Mouse (Mus musculus) monocyte, adult 2 months (primary cell): ENCODE data around the gene Gm20388.

ENCODE experiments used
- DNase-seq, 2 experiments: peaks; one replicate each; pipeline ENCODE4 v3.0.0; 2022; ENCODE audit warnings: low spot score in 2 of 2, low read depth in 1 of 2

The Gm20388 gene

GRCm38 (mm10) chr8:122430646-122431045 is 2520.0 kb downstream of the Gm20388 start:
- DNase-seq, result no peak

- DNase-seq, result peak in 1 of 2 experiments; percentile 44
These were observed 2521.2 kb downstream of the Gm20388 start for GRCm38 (mm10) chr8:122431694-122432442.

GRCm38 (mm10) chr8:122432443-122433268 is 2522.0 kb downstream of the Gm20388 start, which contains the start of gene Cyba:
TSS of gene Cyba (minus strand) at chr8:122432930.
- DNase-seq, result peak; percentile 77 to 86

- no peak for DNase-seq
These were observed 2522.7 kb downstream of the Gm20388 start for GRCm38 (mm10) chr8:122433269-122433905.

- DNase-seq, result no peak
These were observed 2524.7 kb downstream of the Gm20388 start for GRCm38 (mm10) chr8:122435375-122435774.

GRCm38 (mm10) chr8:122436146-122436545 is 2525.5 kb downstream of the Gm20388 start:
- DNase-seq, result no peak

- DNase-seq, result peak in 1 of 2 experiments; percentile 24
These were observed 2526.0 kb downstream of the Gm20388 start for GRCm38 (mm10) chr8:122436586-122437125.

GRCm38 (mm10) chr8:122437708-122438331 is 2527.2 kb downstream of the Gm20388 start:
- DNase-seq, result peak in 1 of 2 experiments; percentile 40

- no peak for DNase-seq
These were observed 2528.7 kb downstream of the Gm20388 start for GRCm38 (mm10) chr8:122439336-122439735.

- no peak for DNase-seq
These were observed 2530.7 kb downstream of the Gm20388 start for GRCm38 (mm10) chr8:122441326-122441725.

- DNase-seq, result no peak
These were observed 2531.7 kb downstream of the Gm20388 start for GRCm38 (mm10) chr8:122442356-122442755.

GRCm38 (mm10) chr8:122442781-122443180 is 2532.1 kb downstream of the Gm20388 start:
- no peak for DNase-seq

GRCm38 (mm10) chr8:122443262-122444006 is 2532.8 kb downstream of the Gm20388 start, which contains the start of gene Mvd:
TSS of gene Mvd (minus strand) at chr8:122443422.
- DNase-seq, result peak; percentile 99

GRCm38 (mm10) chr8:122444058-122444748 is 2533.6 kb downstream of the Gm20388 start:
- DNase-seq, result peak; percentile 52 to 69

GRCm38 (mm10) chr8:122445203-122445602 is 2534.6 kb downstream of the Gm20388 start:
- no peak for DNase-seq

GRCm38 (mm10) chr8:122451161-122451703 is 2540.6 kb downstream of the Gm20388 start:
- no peak for DNase-seq

GRCm38 (mm10) chr8:122452154-122452553 is 2541.5 kb downstream of the Gm20388 start:
- no peak for DNase-seq

GRCm38 (mm10) chr8:122454409-122454808 is 2543.8 kb downstream of the Gm20388 start:
- peak in 1 of 2 experiments; percentile 40 for DNase-seq

- DNase-seq, result no peak
These were observed 2546.5 kb downstream of the Gm20388 start for GRCm38 (mm10) chr8:122457171-122457570.
